Mouse (Mus musculus) yolk sac, embryonic 10.5 days (tissue): Measurements from ENCODE around the gene Cep152.

Source experiments
- DNase-seq: peaks from one replicate; pipeline ENCODE4 v3.0.0-alpha.2; 2017; ENCODE audit warnings: low spot score

Gene Cep152

GRCm38 (mm10) chr2:125555830-125556229, 69.1 kb downstream of the Cep152 start:
- DNase-seq = no peak

DNA sequence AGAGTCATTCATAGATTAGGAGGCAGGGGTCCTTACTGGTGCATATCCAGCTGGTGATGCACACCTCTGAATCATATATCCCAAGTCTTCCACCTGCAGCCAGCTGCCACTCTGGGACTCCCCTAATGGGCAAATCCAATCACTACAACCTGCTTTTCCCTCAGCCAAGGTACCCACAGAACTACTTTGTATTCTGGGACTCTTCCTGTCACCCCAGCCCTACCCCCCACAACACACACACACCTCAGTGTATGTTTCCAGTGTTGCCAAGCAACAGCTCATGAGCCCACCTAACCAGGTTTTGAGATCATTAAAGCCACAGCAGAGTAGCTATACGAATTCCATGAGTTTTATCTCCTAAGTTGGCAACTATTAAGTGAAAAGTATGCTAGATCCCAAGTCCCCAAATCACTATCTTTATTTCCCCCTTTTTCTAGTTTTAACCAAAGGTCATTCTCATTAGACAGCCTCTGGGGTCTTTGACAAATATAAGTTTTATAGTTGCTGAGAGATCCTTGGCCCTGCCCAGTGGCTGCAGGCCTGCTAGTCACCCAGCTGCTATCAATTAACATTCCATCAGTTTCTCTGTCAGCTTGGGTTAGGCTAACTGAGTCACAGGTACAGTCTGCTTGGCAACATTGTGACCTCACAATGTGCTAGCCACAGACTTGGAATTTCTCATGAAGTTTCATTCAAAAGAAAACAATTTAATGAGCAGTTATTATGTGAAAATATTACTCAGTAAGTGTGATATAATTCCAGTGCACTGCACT, 75.9 kb downstream of the Cep152 start:
- DNase-seq = no peak

DNA sequence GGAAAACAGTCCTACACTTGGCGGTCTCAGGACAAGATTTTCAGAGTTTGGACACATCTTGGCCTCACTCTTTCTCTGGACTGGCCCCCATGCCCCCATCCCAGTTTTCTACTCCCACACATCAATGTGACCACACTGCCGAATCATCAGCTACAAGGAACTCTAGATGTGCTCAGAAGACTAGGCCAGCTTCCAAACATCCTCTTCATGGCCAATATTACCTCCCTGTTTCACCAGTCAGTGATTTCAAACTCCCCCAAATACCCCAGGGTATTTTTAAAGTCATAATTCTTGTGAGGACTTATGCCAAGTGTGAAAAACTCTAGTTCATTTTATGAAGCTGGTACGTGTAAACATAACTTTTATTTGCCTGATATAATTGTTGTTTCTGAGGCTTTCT, 79.9 kb downstream of the Cep152 start:
- no peak for DNase-seq

GRCm38 (mm10) chr2:125543646-125544045, 81.3 kb downstream of the Cep152 start:
- no peak for DNase-seq

DNA sequence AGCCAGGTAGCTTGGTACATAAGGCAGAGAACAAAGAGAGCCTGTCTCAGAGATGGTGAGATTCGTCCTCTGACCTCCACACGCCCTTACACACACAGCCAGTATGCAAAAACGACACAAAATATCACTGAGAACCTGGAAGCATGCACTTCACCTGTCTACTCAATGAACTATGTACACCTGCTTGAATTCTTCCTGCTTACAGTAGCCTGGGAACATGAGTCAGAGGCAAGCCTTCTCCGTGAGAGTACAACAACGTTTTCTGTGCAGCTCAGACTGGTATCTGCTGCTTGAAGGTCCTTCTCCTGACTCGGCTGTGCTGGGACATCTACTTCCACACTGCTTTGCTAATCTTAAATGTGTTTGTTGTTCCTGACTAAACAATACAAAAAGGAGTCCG, 83.5 kb downstream of the Cep152 start:
- DNase-seq = no peak

GRCm38 (mm10) chr2:125540579-125540978, 84.3 kb downstream of the Cep152 start:
- no peak for DNase-seq

DNA sequence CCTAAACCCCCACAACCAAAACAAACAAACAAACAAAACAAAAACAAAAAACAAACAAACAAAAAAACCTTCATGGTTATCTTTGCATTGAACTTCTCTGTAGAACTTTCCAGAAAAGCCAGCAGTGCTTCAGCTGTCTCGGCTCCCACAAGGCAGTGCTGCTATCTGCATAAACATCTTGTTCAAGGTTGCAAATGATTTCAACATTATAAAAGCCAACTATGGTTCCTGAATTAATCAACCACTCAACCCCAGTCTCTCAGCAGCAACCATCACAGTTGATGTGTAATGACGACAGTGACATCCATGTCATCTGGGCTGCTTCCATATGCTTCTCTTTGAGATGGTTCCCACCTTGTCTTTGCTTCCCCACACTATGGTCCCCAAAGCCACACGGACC, 85.3 kb downstream of the Cep152 start:
- DNase-seq = no peak

- DNase-seq = no peak
These were observed 94.2 kb downstream of the Cep152 start for GRCm38 (mm10) chr2:125530665-125531064.

- DNase-seq = no peak
These were observed 98.3 kb downstream of the Cep152 start for GRCm38 (mm10) chr2:125526566-125526965.

GRCm38 (mm10) chr2:125525484-125525883, 99.4 kb downstream of the Cep152 start:
- no peak for DNase-seq

- DNase-seq = peak; percentile 37
These were observed 108.3 kb downstream of the Cep152 start for GRCm38 (mm10) chr2:125516594-125516993.

GRCm38 (mm10) chr2:125515291-125516057, 109.4 kb downstream of the Cep152 start:
- no peak for DNase-seq

DNA sequence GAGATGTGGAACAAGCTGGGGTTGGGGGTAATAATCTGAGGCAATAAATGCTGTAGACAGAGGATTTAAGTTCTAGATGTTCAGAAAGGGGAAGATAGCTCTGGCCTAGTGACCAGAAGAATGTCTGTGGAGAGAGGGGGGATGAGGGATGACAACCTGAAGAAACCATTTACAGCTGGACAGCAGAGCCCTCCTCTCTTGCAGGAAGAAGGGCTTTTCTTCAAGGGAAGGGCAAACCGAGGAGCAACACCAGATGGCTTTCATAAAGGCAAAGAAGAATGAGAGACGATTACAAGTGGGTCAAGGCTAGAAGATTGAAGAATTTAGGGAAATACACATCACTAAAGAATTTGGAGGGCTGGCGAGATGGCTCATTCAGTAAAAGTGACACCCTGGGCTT, 110.5 kb downstream of the Cep152 start:
- no peak for DNase-seq
